Mouse (Mus musculus): ENCODE data around the gene Olfr1362. TPM values are rescaled to one million over a fixed set of nuclear protein-coding genes. Genes with fewer than 3 reads are reported as not detected.

Gene Olfr1362
- total RNA-seq (2021), result not detected
- long read RNA-seq, experiment 1, result 0 reads
- long read RNA-seq, experiment 2, result 0 reads

- intact Hi-C loops (cut with DNase I), result no loop called here
- DNase-seq (ENCODE audit: low spot score in 2 of 2), result no peak
Measured at GRCm38 (mm10) chr13:21613922-21614321, at the start of gene Olfr1362. Olfr1362 (minus strand) TSS chr13:21614022.

GRCm38 (mm10) chr13:21663286-21663685 is 49.5 kb upstream of the Olfr1362 start, which contains the start of gene Olfr1361:
Olfr1361 (minus strand) TSS chr13:21663386.
- DNase-seq (ENCODE audit: low spot score in 2 of 2), result no peak
- intact Hi-C loops (cut with DNase I), result no loop called here

DNA sequence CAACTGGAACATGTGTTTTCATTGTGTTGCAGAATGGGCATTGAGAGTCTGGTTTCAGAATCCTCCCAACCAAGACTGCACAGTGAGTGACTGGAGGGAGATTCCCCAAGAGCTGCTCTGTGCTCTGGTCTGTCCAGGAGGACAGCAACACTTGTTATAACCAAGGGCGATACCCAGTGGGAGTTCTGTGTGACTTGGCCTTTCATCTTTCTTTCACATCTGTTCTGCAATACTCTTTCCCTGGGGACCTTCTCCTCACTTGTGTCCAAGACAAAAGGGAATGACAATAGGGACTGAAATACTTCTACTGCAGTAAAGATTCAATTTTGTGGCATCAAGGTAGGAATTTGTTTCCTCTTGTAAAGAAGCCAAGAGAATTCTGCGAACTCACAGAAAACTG is 28.6 kb upstream of the Olfr1362 start, which contains the start of gene Olfr11:
TSS of gene Olfr11 (minus strand) at position 101 of the 400 bp plus-strand sequence.
- no peak for DNase-seq (ENCODE audit: low spot score in 2 of 2)
- intact Hi-C loops (cut with DNase I), result no loop called here

DNA sequence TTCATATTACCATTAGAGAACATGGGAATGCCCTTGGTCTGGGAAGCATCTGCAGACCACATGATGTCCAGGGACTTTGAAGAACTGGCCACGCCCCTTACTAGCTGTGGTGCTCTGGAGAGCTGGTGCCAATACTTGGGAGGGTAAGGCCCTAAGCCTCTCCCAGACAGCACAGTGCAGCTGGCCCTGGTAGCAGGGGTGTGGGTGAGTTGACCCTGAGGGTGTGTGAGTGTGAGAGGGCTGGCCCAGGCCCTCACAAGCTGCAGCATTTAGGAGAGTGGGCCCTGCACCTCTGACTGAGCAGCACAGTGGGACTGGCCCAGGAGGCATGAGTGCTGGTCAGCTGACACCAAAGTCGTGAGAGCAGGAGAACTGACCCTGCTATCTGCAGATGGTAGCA is 22.2 kb downstream of the Olfr1362 start:
- intact Hi-C loops (cut with DNase I), result no loop called here
- no peak for DNase-seq (ENCODE audit: low spot score in 2 of 2)

DNA sequence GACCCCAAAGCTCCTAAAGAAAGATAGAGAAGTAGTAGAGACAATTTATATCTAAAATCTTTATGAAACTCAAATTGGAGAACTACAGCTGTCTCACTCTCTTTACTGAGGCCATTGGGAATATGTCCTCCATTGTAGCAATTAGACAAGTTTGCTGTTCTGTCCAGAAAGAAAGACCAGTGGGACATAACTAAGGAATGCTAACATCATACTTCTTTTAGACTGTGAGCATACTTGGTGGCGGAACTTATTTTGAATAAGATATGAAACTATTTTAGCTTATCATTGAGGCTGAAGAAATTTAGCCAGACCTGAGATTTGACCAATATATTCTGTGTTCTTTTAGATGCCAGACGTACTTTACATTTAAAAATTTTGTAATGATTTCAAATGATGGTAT is 32.2 kb downstream of the Olfr1362 start, which contains the start of gene Olfr1364:
TSS of gene Olfr1364 (minus strand) at position 101 of the 400 bp plus-strand sequence.
- intact Hi-C loops (cut with DNase I), result no loop called here
- no peak for DNase-seq (ENCODE audit: low spot score in 2 of 2)

Other genes with a start within 250 kb of the Olfr1362 start
- gene Zkscan3, start 211.3 kb downstream of the Olfr1362 start, total RNA-seq (2021), result 10 to 100 TPM; 38.3 to 40.1 TPM
- gene Pgbd1, start 173.0 kb downstream of the Olfr1362 start, total RNA-seq (2021), result 1 to 10 TPM; 1.3 to 1.8 TPM
- 10 to 100 TPM; 33.9 to 39.7 TPM for gene Zscan26, start 160.3 kb downstream of the Olfr1362 start, total RNA-seq (2021)
- gene Nkapl, start 145.5 kb downstream of the Olfr1362 start, total RNA-seq (2021), result 1 to 10 TPM in 1 of 2 experiments, under 1 TPM in 1; 0.76 to 1.3 TPM
- 1 to 10 TPM; 7.2 to 7.3 TPM for gene Zkscan4, start 135.1 kb downstream of the Olfr1362 start, total RNA-seq (2021)
- not detected for gene Gm10065, start 134.6 kb downstream of the Olfr1362 start, total RNA-seq (2021)
- 10 to 100 TPM; 18.1 to 19.7 TPM for gene AK157302, start 118.8 kb downstream of the Olfr1362 start, total RNA-seq (2021)
- 10 to 100 TPM; 59.6 to 63.4 TPM for gene Gm11273, start 112.6 kb downstream of the Olfr1362 start, total RNA-seq (2021)
- gene Zkscan8, start 82.9 kb downstream of the Olfr1362 start, total RNA-seq (2021), result 10 to 100 TPM; 12.7 to 13.2 TPM
- not detected for gene Olfr1366, start 71.2 kb downstream of the Olfr1362 start, total RNA-seq (2021)
- gene Olfr1535, start 54.1 kb downstream of the Olfr1362 start, total RNA-seq (2021), result not detected
- not detected for gene Olfr1364, start 32.3 kb downstream of the Olfr1362 start, total RNA-seq (2021)
- not detected for gene Olfr11, start 28.5 kb upstream of the Olfr1362 start, total RNA-seq (2021)
- not detected for gene Olfr1361, start 49.4 kb upstream of the Olfr1362 start, total RNA-seq (2021)
- gene Olfr1360, start 63.4 kb upstream of the Olfr1362 start, total RNA-seq (2021), result not detected
- gene Olfr1359, start 84.1 kb upstream of the Olfr1362 start, total RNA-seq (2021), result not detected
- 10 to 100 TPM; 37.3 to 37.9 TPM for gene Hist1h2bl, start 102.1 kb upstream of the Olfr1362 start, total RNA-seq (2021)
- gene Hist1h2ai, start 102.4 kb upstream of the Olfr1362 start, total RNA-seq (2021), result 10 to 100 TPM; 17.2 to 25.6 TPM
- gene Hist1h3h, start 103.6 kb upstream of the Olfr1362 start, total RNA-seq (2021), result 10 to 100 TPM; 46.6 to 56.8 TPM
- 1 to 10 TPM; 4.9 to 7.8 TPM for gene Hist1h2bm, start 108.0 kb upstream of the Olfr1362 start, total RNA-seq (2021)
- gene Hist1h4j, start 121.0 kb upstream of the Olfr1362 start, total RNA-seq (2021), result 10 to 100 TPM; 15.4 to 16.2 TPM
- gene Hist1h4k, start 136.5 kb upstream of the Olfr1362 start, total RNA-seq (2021), result 100 to 1,000 TPM; 311 to 320 TPM
- 10 to 100 TPM; 13.2 to 15.7 TPM for gene Hist1h2ak, start 139.8 kb upstream of the Olfr1362 start, total RNA-seq (2021)
- gene Hist1h2bn, start 140.1 kb upstream of the Olfr1362 start, total RNA-seq (2021), result 10 to 100 TPM in 1 of 2 experiments, 1 to 10 TPM in 1; 9.6 to 16.1 TPM
- 10 to 100 TPM in 1 of 2 experiments, 1 to 10 TPM in 1; 7.6 to 10.5 TPM for gene Hist1h1b, start 166.6 kb upstream of the Olfr1362 start, total RNA-seq (2021)
- gene Hist1h3i, start 169.3 kb upstream of the Olfr1362 start, total RNA-seq (2021), result 10 to 100 TPM; 51.4 to 75.0 TPM
- gene Hist1h2an, start 173.2 kb upstream of the Olfr1362 start, total RNA-seq (2021), result 1 to 10 TPM; 2.5 to 6.9 TPM
- 10 to 100 TPM in 1 of 2 experiments, 1 to 10 TPM in 1; 6.7 to 11.2 TPM for gene Hist1h2bp, start 173.4 kb upstream of the Olfr1362 start, total RNA-seq (2021)
- gene Hist1h2bq, start 196.2 kb upstream of the Olfr1362 start, total RNA-seq (2021), result 10 to 100 TPM; 43.6 to 56.5 TPM
- not detected for gene Hist1h2ao, start 196.4 kb upstream of the Olfr1362 start, total RNA-seq (2021)
- gene Hist1h4m, start 197.7 kb upstream of the Olfr1362 start, total RNA-seq (2021), result 100 to 1,000 TPM; 213 to 226 TPM
- gene Hist1h4n, start 218.2 kb upstream of the Olfr1362 start, total RNA-seq (2021), result 10 to 100 TPM; 20.9 to 25.8 TPM
- gene Hist1h2ap, start 219.5 kb upstream of the Olfr1362 start, total RNA-seq (2021), result 10 to 100 TPM; 46.9 to 49.5 TPM
- gene Hist1h2br, start 219.7 kb upstream of the Olfr1362 start, total RNA-seq (2021), result 10 to 100 TPM; 44.5 to 56.8 TPM